Mouse (Mus musculus): Measurements from ENCODE around the gene Gm2564.
"Not testable (repeated sequence)": the region's sequence is repeated elsewhere in the genome, so short reads cannot be mapped to it uniquely, and the experiment has no call there.

Gm2564 gene

DNA sequence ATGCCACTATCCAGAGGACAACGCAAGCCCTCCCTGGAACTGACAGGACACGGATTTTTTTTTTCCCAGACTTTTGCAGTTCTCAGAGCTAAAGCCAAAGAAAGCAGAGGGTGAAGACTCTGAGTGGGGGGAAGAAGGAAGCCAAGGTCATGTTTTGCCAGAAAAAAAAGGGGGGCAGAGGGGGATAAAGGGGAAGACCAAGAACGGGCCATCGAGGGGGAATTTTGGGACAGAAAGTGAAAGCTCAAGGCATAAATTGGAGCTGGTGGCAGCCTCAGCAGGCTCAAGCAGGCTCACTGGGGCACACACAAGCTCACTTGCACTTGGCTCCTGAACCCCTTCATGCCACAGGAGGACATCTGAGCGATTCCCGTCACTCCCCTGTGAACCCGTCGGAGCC is at the start of gene Gm2564:
Gm2564 (plus strand) TSS at position 301 of the 400 bp plus-strand sequence.
- not testable (repeated sequence) for DNase-seq

DNA sequence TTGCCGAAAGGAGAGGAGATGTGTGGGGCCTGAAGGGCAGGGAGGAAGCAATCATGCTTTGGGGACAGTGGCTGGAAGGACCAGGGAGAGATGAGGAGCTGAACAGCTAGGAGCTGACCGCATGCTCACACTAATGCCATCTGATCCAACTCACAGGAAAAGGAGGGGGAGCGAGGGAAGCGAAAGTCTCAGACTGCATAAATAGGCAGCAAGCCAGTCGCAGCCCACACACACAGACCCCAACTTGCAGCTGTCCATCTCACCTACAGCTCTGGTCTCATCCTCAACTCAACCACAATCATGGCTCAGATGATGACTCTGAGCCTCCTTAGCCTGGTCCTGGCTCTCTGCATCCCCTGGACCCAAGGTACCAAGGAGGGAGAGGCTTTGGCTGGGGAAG is 17.6 kb upstream of the Gm2564 start, which contains the start of gene Gm10591:
Gm10591 (plus strand) TSS at position 301 of the 400 bp plus-strand sequence.
- DNase-seq, result not testable (repeated sequence)

DNA sequence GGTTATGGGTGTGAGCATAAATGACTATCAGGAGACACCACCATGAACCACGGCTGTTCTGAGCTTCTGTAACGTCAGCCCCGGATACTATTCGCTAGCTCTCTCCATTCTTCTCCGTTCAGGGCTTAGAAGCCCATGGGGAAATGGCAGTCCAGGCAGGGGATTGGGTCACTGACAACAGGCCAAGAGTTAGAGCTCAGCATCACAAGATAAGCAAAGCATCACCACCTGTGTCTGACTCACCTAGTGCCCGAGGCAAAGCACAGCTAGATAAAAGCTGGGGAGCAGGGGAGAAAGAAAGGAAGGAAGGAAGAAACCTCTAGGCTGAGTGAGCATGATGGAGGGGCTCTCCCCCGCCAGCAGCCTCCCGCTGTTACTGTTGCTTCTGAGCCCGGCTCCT is 25.4 kb downstream of the Gm2564 start, which contains the start of gene Ccl27b:
Ccl27b (plus strand) TSS at position 301 of the 400 bp plus-strand sequence.
- not testable (repeated sequence) for DNase-seq

DNA sequence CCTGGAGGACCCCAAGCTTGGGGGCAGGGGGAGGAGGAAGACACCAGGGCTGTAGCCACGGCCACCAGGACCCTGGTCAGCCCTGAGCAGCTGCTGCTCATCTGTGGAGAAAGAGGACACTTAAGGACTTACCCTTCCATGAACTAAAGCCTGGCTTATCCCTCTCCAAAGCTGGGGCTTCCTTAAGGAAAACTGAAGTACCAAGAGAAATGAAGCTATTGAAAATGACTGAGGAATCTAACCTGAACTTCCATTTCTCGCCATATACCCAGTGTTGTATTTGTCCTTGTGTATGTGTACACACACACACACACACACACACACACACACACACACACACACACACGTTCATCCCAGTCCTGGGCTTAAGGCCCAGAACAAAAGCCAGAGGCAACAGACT is 32.3 kb downstream of the Gm2564 start, which contains the start of gene Il11ra2:
Il11ra2 (minus strand) TSS at position 101 of the 400 bp plus-strand sequence.
- DNase-seq, result not testable (repeated sequence)

DNA sequence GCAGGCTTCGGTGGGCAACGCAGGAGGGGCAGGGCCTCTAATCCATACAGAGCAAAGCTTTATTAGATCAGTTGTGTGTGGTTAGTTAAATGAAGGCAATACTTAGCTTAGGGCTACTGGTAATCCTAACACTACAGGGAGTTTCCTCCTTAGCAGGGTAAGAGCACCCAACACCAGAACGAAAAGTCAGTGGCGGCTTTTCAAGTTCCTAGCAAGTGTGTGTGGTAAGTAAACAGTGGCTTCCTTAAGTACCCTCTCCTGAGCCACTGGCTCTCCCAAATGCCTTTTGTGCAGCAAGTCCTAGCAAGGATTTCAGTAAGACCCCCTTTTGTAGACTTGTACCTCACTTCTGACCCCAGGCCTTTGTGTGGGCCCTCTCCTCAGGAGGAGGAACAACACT is 45.9 kb downstream of the Gm2564 start:
- not testable (repeated sequence) for DNase-seq

DNA sequence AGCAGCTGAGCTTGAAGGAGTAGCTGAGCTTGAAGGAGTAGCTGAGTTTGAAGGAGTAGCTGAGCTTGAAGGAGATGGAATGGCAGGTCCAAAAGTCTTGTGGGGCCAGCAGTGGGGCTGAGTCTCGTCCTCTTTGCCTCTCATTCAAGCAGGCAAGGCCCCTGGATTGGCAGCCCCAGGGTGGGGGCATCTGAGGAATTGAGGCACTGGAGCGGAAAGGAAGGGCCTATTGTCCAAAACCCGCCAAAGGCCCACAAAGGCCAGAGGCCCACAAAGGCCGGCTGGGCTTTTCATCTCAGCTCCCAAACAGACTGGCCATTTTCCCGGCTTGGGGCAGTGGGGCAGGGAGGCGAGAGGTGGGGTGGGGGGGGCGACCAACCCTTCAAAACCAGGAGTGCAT is 49.8 kb downstream of the Gm2564 start:
- DNase-seq, result not testable (repeated sequence)

DNA sequence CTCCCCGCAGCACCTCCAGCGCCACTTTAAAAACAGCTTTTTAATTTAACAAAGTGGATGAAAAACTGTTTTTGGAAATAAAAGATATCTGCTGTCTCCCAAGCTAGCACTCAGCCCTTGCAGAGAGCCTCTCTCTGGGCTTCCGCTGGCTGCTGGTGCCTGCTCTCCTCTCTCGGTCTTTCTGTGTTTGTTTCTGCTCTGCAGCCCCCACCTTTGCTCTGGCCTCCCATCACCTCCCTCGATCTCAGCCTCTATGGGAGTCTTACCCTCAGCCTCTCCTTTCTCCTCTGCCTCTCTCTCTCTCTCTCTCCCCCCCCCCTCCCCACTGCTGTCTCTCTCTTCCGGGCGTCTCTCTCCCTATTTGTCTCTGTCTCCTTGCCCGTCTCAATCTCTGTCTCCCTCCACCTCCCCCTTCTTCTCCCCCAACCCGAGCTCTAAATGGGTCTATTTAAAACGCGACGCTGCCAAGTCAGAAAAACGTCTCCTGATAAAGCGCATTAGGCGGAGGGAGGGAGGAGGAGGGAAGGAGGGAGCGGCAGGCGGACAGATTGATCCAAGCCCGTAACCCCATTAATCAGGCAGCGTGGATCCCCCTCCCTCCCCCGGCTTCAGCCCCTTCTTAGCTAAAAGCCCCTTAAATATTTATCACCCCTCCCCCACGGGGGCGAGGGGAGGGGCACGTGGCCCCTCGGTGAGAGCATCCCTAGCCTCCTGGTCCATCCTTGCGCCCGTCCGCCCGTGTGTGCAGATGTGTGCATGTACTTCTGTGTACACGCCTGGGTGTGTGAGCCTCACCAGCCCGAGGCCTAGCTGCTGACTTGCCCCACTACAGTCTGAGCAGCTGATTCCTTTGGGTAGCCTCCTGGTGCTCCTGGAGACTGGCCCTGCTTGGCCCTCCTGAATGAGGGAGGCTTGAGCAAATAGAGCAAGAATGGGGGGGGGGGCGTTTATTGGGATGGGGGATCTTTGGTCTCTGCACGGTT is 51.1 kb downstream of the Gm2564 start:
- not testable (repeated sequence) for DNase-seq
